Mouse (Mus musculus): Measurements from ENCODE around the gene Emc4. TPM values are rescaled to one million over a fixed set of nuclear protein-coding genes. Genes with fewer than 3 reads are reported as not detected.

The Emc4 gene
- 70.2 and 79.5 TPM in 2 replicates for polyA plus RNA-seq (2012; rRNA removed)

DNA sequence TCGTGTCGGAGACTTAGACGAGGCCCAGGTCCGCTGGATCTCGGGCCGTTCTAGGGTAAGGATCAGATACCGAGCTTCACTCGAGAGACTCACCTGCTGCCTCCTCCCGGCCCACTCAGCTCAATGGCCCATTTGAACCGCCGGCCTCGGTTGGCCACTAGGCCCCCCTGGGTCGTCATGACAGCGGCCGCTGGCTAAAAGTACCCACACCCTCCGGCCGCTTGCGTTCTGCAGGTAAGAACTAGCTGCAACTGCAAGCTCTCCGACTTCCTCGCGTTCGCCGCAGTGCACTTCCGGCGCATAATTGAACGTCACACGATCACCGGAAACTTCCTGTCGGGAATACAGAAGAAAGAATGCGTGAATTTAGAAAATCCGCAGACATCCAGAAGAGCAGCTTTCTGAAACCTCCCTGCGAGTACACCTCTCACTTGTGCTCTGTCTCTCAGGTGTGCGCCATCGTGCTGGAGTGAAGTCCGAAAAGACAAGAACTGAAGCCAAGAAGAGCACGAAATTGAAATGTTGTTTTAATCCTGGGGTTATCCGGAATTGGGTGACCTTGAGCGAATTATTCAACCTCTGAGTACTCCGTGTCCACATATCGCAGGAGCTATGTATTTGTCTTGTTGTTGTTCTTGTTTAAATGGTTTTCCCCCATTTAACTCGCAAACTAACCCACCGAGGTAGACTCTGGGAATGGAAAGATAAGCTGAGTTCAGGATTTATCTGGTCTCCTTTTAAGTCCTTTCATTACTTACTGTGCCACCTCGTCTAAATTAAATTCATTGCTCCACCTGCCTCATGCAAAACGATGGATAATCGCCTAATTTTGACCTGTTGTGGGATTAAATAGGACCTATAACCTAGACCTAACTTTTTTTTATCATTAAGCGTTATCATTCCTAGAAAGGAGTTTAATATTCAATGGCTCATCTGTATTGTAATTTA, at the start of gene Emc4:
TSS of gene Emc4 (minus strand) at position 302 of the 948 bp plus-strand sequence.

GRCm38 (mm10) chr2:112378973-112379898, 11.4 kb upstream of the Emc4 start, which contains the start of gene Katnbl1:
Gene Katnbl1 (plus strand): TSS chr2:112379211.

Other genes starting within 250 kb of the Emc4 start
- gene Olfr1316, start 233.1 kb downstream of the Emc4 start, polyA plus RNA-seq (2012; rRNA removed), result not detected in 2 replicates
- not detected in 2 replicates for gene Olfr1317, start 227.7 kb downstream of the Emc4 start, polyA plus RNA-seq (2012; rRNA removed)
- gene Olfr1318, start 213.8 kb downstream of the Emc4 start, polyA plus RNA-seq (2012; rRNA removed), result not detected in 2 replicates
- 30.2 and 30.4 TPM in 2 replicates for gene Lpcat4, start 128.6 kb downstream of the Emc4 start, polyA plus RNA-seq (2012; rRNA removed)
- gene Nutm1, start 108.7 kb downstream of the Emc4 start, polyA plus RNA-seq (2012; rRNA removed), result not detected in 2 replicates
- 48.0 and 121 TPM in 2 replicates for gene Nop10, start 106.1 kb downstream of the Emc4 start, polyA plus RNA-seq (2012; rRNA removed)
- gene Slc12a6, start 102.2 kb downstream of the Emc4 start, polyA plus RNA-seq (2012; rRNA removed), result 26.2 and 33.4 TPM in 2 replicates
- gene Gm21985, start 101.7 kb downstream of the Emc4 start, polyA plus RNA-seq (2012; rRNA removed), result 0.04 TPM in 1 of 2 replicates, not detected in the other
- 11.0 and 24.0 TPM in 2 replicates for gene Katnbl1, start 11.2 kb upstream of the Emc4 start, polyA plus RNA-seq (2012; rRNA removed)
- 6.9 and 8.7 TPM in 2 replicates for gene Emc7, start 87.0 kb upstream of the Emc4 start, polyA plus RNA-seq (2012; rRNA removed)
- not detected in 2 replicates for gene Chrm5, start 112.7 kb upstream of the Emc4 start, polyA plus RNA-seq (2012; rRNA removed)
- 13.0 and 17.4 TPM in 2 replicates for gene Aven, start 124.9 kb upstream of the Emc4 start, polyA plus RNA-seq (2012; rRNA removed)